Mouse (Mus musculus) lung, postnatal 14 days (tissue): ENCODE results near the gene Ghrh.
"Not testable (repeated sequence)": the region's sequence is repeated elsewhere in the genome, so short reads cannot be mapped to it uniquely, and the experiment has no call there.

Experiments
- DNase-seq: peaks from one replicate; pipeline ENCODE4 v3.0.0; 2021

The Ghrh gene

GRCm38 (mm10) chr2:157347361-157348159, at the start of gene Ghrh:
TSS of gene Ghrh (minus strand) at chr2:157347506.
- peak; percentile 45 for DNase-seq

GRCm38 (mm10) chr2:157395960-157396359, 48.7 kb upstream of the Ghrh start:
- DNase-seq: no peak

- DNase-seq: no peak
Measured at GRCm38 (mm10) chr2:157395371-157395770, 48.1 kb upstream of the Ghrh start.

- DNase-seq: peak; percentile 42
Measured at GRCm38 (mm10) chr2:157394868-157395267, 47.6 kb upstream of the Ghrh start.

GRCm38 (mm10) chr2:157393549-157393948, 46.2 kb upstream of the Ghrh start:
- DNase-seq: no peak

- DNase-seq: no peak
Measured at GRCm38 (mm10) chr2:157392331-157392730, 45.0 kb upstream of the Ghrh start.

GRCm38 (mm10) chr2:157389591-157389921, 42.2 kb upstream of the Ghrh start:
- DNase-seq: no peak

- not testable (repeated sequence) for DNase-seq
Measured at GRCm38 (mm10) chr2:157388901-157389590, 41.7 kb upstream of the Ghrh start.

- no peak for DNase-seq
Measured at GRCm38 (mm10) chr2:157384836-157385235, 37.5 kb upstream of the Ghrh start.

GRCm38 (mm10) chr2:157376995-157377394, 29.7 kb upstream of the Ghrh start:
- no peak for DNase-seq

GRCm38 (mm10) chr2:157375794-157376757, 28.8 kb upstream of the Ghrh start:
- no peak for DNase-seq

- DNase-seq: no peak
Measured at GRCm38 (mm10) chr2:157375051-157375450, 27.7 kb upstream of the Ghrh start.

- peak; percentile 63 for DNase-seq
Measured at GRCm38 (mm10) chr2:157373681-157374080, 26.4 kb upstream of the Ghrh start.

- DNase-seq: no peak
Measured at GRCm38 (mm10) chr2:157371696-157372095, 24.4 kb upstream of the Ghrh start.

GRCm38 (mm10) chr2:157367991-157368390, 20.7 kb upstream of the Ghrh start:
- DNase-seq: no peak

- DNase-seq: peak; percentile 99
Measured at GRCm38 (mm10) chr2:157367184-157367893, 20.0 kb upstream of the Ghrh start, which contains the start of gene Manbal. TSS of gene Manbal (plus strand) at chr2:157367594.

GRCm38 (mm10) chr2:157366762-157367161, 19.5 kb upstream of the Ghrh start:
- no peak for DNase-seq

- DNase-seq: no peak
Measured at GRCm38 (mm10) chr2:157363031-157363430, 15.7 kb upstream of the Ghrh start.

- DNase-seq: no peak
Measured at GRCm38 (mm10) chr2:157360028-157360427, 12.7 kb upstream of the Ghrh start.

- no peak for DNase-seq
Measured at GRCm38 (mm10) chr2:157354106-157354505, 6.8 kb upstream of the Ghrh start.

- no peak for DNase-seq
Measured at GRCm38 (mm10) chr2:157353183-157353582, 5.9 kb upstream of the Ghrh start.

GRCm38 (mm10) chr2:157349121-157349778, 1.9 kb upstream of the Ghrh start:
- no peak for DNase-seq
